Mouse (Mus musculus): ENCODE measurements around the gene Dmgdh.

Gene Dmgdh

GRCm38 (mm10) chr13:93674131-93674561, at the start of gene Dmgdh, which contains the start of gene Bhmt2:
Gene Dmgdh, plus strand, starts transcription at chr13:93674433.
Gene Bhmt2, minus strand, starts transcription at chr13:93674302.
- CTCF ChIA-PET = no interaction called here

GRCm38 (mm10) chr13:93628861-93629260, 45.4 kb upstream of the Dmgdh start:
- CTCF ChIA-PET = no interaction called here

- CTCF ChIA-PET = no interaction called here
Observed at GRCm38 (mm10) chr13:93630941-93631705, 43.1 kb upstream of the Dmgdh start.

GRCm38 (mm10) chr13:93632927-93633326, 41.3 kb upstream of the Dmgdh start:
- CTCF ChIA-PET = no interaction called here

GRCm38 (mm10) chr13:93636561-93636960, 37.7 kb upstream of the Dmgdh start:
- CTCF ChIA-PET = no interaction called here

- CTCF ChIA-PET = no interaction called here
Observed at GRCm38 (mm10) chr13:93637282-93638245, 36.7 kb upstream of the Dmgdh start, which contains the start of gene Bhmt. Gene Bhmt, minus strand, starts transcription at chr13:93637961.

GRCm38 (mm10) chr13:93639636-93640035, 34.6 kb upstream of the Dmgdh start:
- CTCF ChIA-PET = no interaction called here

- CTCF ChIA-PET = no interaction called here
Observed at GRCm38 (mm10) chr13:93648387-93649130, 25.7 kb upstream of the Dmgdh start.

- CTCF ChIA-PET = no interaction called here
Observed at GRCm38 (mm10) chr13:93653382-93653781, 20.9 kb upstream of the Dmgdh start.

GRCm38 (mm10) chr13:93657941-93658340, 16.3 kb upstream of the Dmgdh start:
- CTCF ChIA-PET = no interaction called here

- CTCF ChIA-PET = no interaction called here
Observed at GRCm38 (mm10) chr13:93667586-93667985, 6.6 kb upstream of the Dmgdh start.

- CTCF ChIA-PET = no interaction called here
Observed at GRCm38 (mm10) chr13:93672371-93672770, 1.9 kb upstream of the Dmgdh start.

- CTCF ChIA-PET = no interaction called here
Observed at GRCm38 (mm10) chr13:93673296-93673695, 937 bp upstream of the Dmgdh start.

GRCm38 (mm10) chr13:93676864-93677263, 2.6 kb downstream of the Dmgdh start:
- CTCF ChIA-PET = no interaction called here

- CTCF ChIA-PET = no interaction called here
Observed at GRCm38 (mm10) chr13:93683336-93683735, 9.1 kb downstream of the Dmgdh start.

- CTCF ChIA-PET = no interaction called here
Observed at GRCm38 (mm10) chr13:93685226-93685625, 11.0 kb downstream of the Dmgdh start.

- CTCF ChIA-PET = no interaction called here
Observed at GRCm38 (mm10) chr13:93687321-93687720, 13.1 kb downstream of the Dmgdh start.

GRCm38 (mm10) chr13:93689566-93689965, 15.3 kb downstream of the Dmgdh start:
- CTCF ChIA-PET = no interaction called here

- CTCF ChIA-PET = no interaction called here
Observed at GRCm38 (mm10) chr13:93690821-93691220, 16.6 kb downstream of the Dmgdh start.

GRCm38 (mm10) chr13:93698866-93699265, 24.6 kb downstream of the Dmgdh start:
- CTCF ChIA-PET = no interaction called here

- CTCF ChIA-PET = no interaction called here
Observed at GRCm38 (mm10) chr13:93705697-93706096, 31.5 kb downstream of the Dmgdh start.

- CTCF ChIA-PET = no interaction called here
Observed at GRCm38 (mm10) chr13:93707271-93707670, 33.0 kb downstream of the Dmgdh start.

Measured in spleen, embryonic (tissue).